Mouse (Mus musculus): Measurements from ENCODE around the gene Plcl1. TPM values are rescaled to one million over a fixed set of nuclear protein-coding genes. Genes with fewer than 3 reads are reported as not detected.

Gene Plcl1
- polyA plus RNA-seq, 2 experiments = 0.05 to 0.12 TPM

DNA sequence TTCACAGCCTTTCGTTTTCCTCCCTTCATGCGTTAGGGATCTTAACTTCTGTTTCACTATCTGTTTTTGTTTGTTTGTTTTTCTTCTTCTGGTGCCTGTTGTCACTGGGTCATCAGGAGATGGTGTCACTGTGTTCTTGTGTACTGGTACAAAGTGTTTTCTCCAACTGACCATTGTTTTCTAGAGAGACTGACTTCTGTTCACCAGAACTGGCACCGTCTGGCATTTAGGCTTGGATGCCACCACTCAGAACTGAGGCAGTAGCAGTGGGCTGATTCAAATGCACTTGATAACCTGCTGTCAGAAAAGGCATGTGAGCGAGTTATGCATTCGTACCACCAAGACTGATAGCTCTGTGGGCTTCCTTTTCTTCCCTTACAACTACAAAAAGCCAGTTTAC lies 342.8 kb downstream of the Plcl1 start:
- no peak overlapping the region for H3K9ac ChIP-seq (replicated peaks)
- TF ChIP-seq CTCF (IDR thresholded peaks at IDR 0.05; ENCODE audit: low read depth) (no peak), EP300 (IDR thresholded peaks at IDR 0.05; ENCODE audit: low read depth) (no peak)
- H3K27ac ChIP-seq = no peak overlapping the region
- H3K4me1 ChIP-seq (replicated peaks; ENCODE audit: control insufficient read depth in 2 of 2, insufficient read depth in 2 of 2, low read length in 1 of 2) = no peaks in the 10 kb centered on the region
- no peaks in the 10 kb centered on the region for H3K27me3 ChIP-seq (ENCODE audit: control insufficient read depth, insufficient read depth, low read length)
- ATAC-seq (ENCODE audit: insufficient read depth) (no peak), DNase-seq (ENCODE audit: low read depth in 3 of 3, low spot score in 3 of 3) (no peak)
- no peaks in the 10 kb centered on the region for H3K9me3 ChIP-seq (ENCODE audit: control insufficient read depth, low read length)
- H3K4me3 ChIP-seq (ENCODE audit: insufficient read depth in 1 of 2, low read depth in 2 of 2, low read length in 2 of 2) = no peak overlapping the region
- H3K36me3 ChIP-seq (replicated peaks; ENCODE audit: control insufficient read depth, insufficient read depth, low read depth) = no peaks in the 10 kb centered on the region
- H3K4me2 ChIP-seq (ENCODE audit: low read depth) = no peak overlapping the region
- WGBS (ENCODE audit: insufficient replicate concordance) = 41% methylated on average over 5 of the region's 5 CpGs

GRCm38 (mm10) chr1:55749770-55750169 lies 344.0 kb downstream of the Plcl1 start:
- 71% methylated on average over 7 of the region's 7 CpGs for WGBS (ENCODE audit: insufficient replicate concordance)

GRCm38 (mm10) chr1:55755742-55756141 lies 350.0 kb downstream of the Plcl1 start:
- Histone ChIP-seq H3K4me2 (ENCODE audit: low read depth) (no peak overlapping the region), H3K4me3 (ENCODE audit: insufficient read depth in 1 of 2, low read depth in 2 of 2, low read length in 2 of 2) (no peak overlapping the region), H3K4me1 (replicated peaks; ENCODE audit: control insufficient read depth in 2 of 2, insufficient read depth in 2 of 2, low read length in 1 of 2) (no peaks in the 10 kb centered on the region), H3K36me3 (replicated peaks; ENCODE audit: control insufficient read depth, insufficient read depth, low read depth) (no peaks in the 10 kb centered on the region), H3K27ac (no peak overlapping the region), H3K27me3 (ENCODE audit: control insufficient read depth, insufficient read depth, low read length) (no peaks in the 10 kb centered on the region), H3K9me3 (ENCODE audit: control insufficient read depth, low read length) (no peaks in the 10 kb centered on the region), H3K9ac (replicated peaks) (no peak overlapping the region)
- 50% methylated on average over 10 of the region's 10 CpGs for WGBS (ENCODE audit: insufficient replicate concordance)
- ATAC-seq (ENCODE audit: insufficient read depth) = no peak
- no peak for DNase-seq (ENCODE audit: low read depth in 3 of 3, low spot score in 3 of 3)
- peak; percentile 77 for TF ChIP-seq CTCF (IDR thresholded peaks at IDR 0.05; ENCODE audit: low read depth)
- no peak for TF ChIP-seq EP300 (IDR thresholded peaks at IDR 0.05; ENCODE audit: low read depth)

More at GRCm38 (mm10) chr1:55749770-55750169, 344.0 kb downstream of the Plcl1 start:
- no peak overlapping the region for H3K9ac ChIP-seq (replicated peaks)
- H3K4me3 ChIP-seq (ENCODE audit: insufficient read depth in 1 of 2, low read depth in 2 of 2, low read length in 2 of 2) = no peak overlapping the region
- no peak overlapping the region for H3K4me2 ChIP-seq (ENCODE audit: low read depth)
- H3K27ac ChIP-seq = no peak overlapping the region
- H3K27me3 ChIP-seq (ENCODE audit: control insufficient read depth, insufficient read depth, low read length) = no peaks in the 10 kb centered on the region
- DNase-seq (ENCODE audit: low read depth in 3 of 3, low spot score in 3 of 3) (no peak), ATAC-seq (ENCODE audit: insufficient read depth) (no peak)
- no peaks in the 10 kb centered on the region for H3K9me3 ChIP-seq (ENCODE audit: control insufficient read depth, low read length)
- TF ChIP-seq CTCF (IDR thresholded peaks at IDR 0.05; ENCODE audit: low read depth) (no peak), EP300 (IDR thresholded peaks at IDR 0.05; ENCODE audit: low read depth) (no peak)
- H3K36me3 ChIP-seq (replicated peaks; ENCODE audit: control insufficient read depth, insufficient read depth, low read depth) = no peaks in the 10 kb centered on the region
- no peaks in the 10 kb centered on the region for H3K4me1 ChIP-seq (replicated peaks; ENCODE audit: control insufficient read depth in 2 of 2, insufficient read depth in 2 of 2, low read length in 1 of 2)

- H3K27me3 ChIP-seq (ENCODE audit: control insufficient read depth, insufficient read depth, low read length) = no peaks in the 10 kb centered on the region
- no peaks in the 10 kb centered on the region for H3K9me3 ChIP-seq (ENCODE audit: control insufficient read depth, low read length)
- H3K4me3 ChIP-seq (ENCODE audit: insufficient read depth in 1 of 2, low read depth in 2 of 2, low read length in 2 of 2) = no peak overlapping the region
- 43% methylated on average over 5 of the region's 5 CpGs for WGBS (ENCODE audit: insufficient replicate concordance)
- no peaks in the 10 kb centered on the region for H3K36me3 ChIP-seq (replicated peaks; ENCODE audit: control insufficient read depth, insufficient read depth, low read depth)
- H3K4me1 ChIP-seq (replicated peaks; ENCODE audit: control insufficient read depth in 2 of 2, insufficient read depth in 2 of 2, low read length in 1 of 2) = no peaks in the 10 kb centered on the region
- H3K9ac ChIP-seq (replicated peaks) = no peak overlapping the region
- H3K4me2 ChIP-seq (ENCODE audit: low read depth) = no peak overlapping the region
- DNase-seq (ENCODE audit: low read depth in 3 of 3, low spot score in 3 of 3) = no peak
- ATAC-seq (ENCODE audit: insufficient read depth) = no peak
- no peak for TF ChIP-seq EP300 (IDR thresholded peaks at IDR 0.05; ENCODE audit: low read depth)
- no peak for TF ChIP-seq CTCF (IDR thresholded peaks at IDR 0.05; ENCODE audit: low read depth)
- H3K27ac ChIP-seq = no peak overlapping the region
Measured at GRCm38 (mm10) chr1:55762284-55762683, 356.6 kb downstream of the Plcl1 start.

- TF ChIP-seq CTCF (IDR thresholded peaks at IDR 0.05; ENCODE audit: low read depth) = no peak
- TF ChIP-seq EP300 (IDR thresholded peaks at IDR 0.05; ENCODE audit: low read depth) = no peak
- no peak for ATAC-seq (ENCODE audit: insufficient read depth)
- no peaks in the 10 kb centered on the region for H3K9me3 ChIP-seq (ENCODE audit: control insufficient read depth, low read length)
- DNase-seq (ENCODE audit: low read depth in 3 of 3, low spot score in 3 of 3) = no peak
- H3K4me3 ChIP-seq (ENCODE audit: insufficient read depth in 1 of 2, low read depth in 2 of 2, low read length in 2 of 2) = no peak overlapping the region
- H3K4me1 ChIP-seq (replicated peaks; ENCODE audit: control insufficient read depth in 2 of 2, insufficient read depth in 2 of 2, low read length in 1 of 2) = no peaks in the 10 kb centered on the region
- H3K4me2 ChIP-seq (ENCODE audit: low read depth) = no peak overlapping the region
- 52% methylated on average over 2 of the region's 2 CpGs for WGBS (ENCODE audit: insufficient replicate concordance)
- H3K27me3 ChIP-seq (ENCODE audit: control insufficient read depth, insufficient read depth, low read length) = no peaks in the 10 kb centered on the region
- H3K36me3 ChIP-seq (replicated peaks; ENCODE audit: control insufficient read depth, insufficient read depth, low read depth) = no peaks in the 10 kb centered on the region
- no peak overlapping the region for H3K9ac ChIP-seq (replicated peaks)
- H3K27ac ChIP-seq = no peak overlapping the region
Measured at GRCm38 (mm10) chr1:55763171-55763570, 357.4 kb downstream of the Plcl1 start.

Measured in liver, embryonic 14.5 days (tissue).